Mouse (Mus musculus) kidney, adult 2 months (tissue): ENCODE results near the gene Apod.

ENCODE experiments used
- CTCF ChIP-seq: fragments of 200-500 bp; conservative IDR thresholded peaks from 2 replicates; pipeline ENCODE4 v1.5.1; 2011; ENCODE audit warnings: low read depth, mild to moderate bottlenecking, control low read depth, low read length, moderate library complexity, mixed read lengths; ENCODE audit not compliant: insufficient read depth, insufficient read length
- POLR2A ChIP-seq: fragments of 200-500 bp; IDR thresholded peaks from one replicate; pipeline ENCODE4 v1.6.1; 2011; ENCODE audit warnings: low read depth, low read length, control low read depth

DNA sequence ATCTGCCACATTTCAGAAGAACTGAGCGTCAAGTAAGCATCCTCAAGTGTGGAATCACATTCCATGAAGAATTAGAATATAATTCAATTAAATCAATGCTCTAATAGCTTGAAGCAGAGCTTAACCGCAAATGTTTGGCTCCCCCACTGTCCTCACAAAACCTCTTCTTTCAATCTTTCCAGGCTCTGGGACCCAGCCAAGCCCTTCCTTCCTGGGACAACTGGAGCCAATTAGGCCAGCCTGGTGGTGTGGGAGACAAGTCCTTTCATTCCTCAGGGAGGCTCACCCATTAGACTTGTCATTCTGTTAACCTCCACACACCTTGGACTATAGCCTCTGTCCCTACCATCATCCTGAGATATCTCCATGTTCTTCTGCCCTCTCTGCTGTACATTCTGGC is 32.6 kb downstream of the Apod start:
- TF ChIP-seq POLR2A (no peak), CTCF (no peak)
